Mouse (Mus musculus): ENCODE results near the gene Sag.

Gene Sag

GRCm38 (mm10) chr1:87866672-87867071 is 63.2 kb downstream of the Sag start:
- POLR2A ChIA-PET = interaction anchor here in 1 of 4 experiments (0.9 to 2.1 kb wide), 3 partner anchors 9 to 16 kb away, joined by 4 to 11 read pairs (median 6); no protein-coding TSS in a partner anchor
- CTCF ChIA-PET = no interaction called here

DNA sequence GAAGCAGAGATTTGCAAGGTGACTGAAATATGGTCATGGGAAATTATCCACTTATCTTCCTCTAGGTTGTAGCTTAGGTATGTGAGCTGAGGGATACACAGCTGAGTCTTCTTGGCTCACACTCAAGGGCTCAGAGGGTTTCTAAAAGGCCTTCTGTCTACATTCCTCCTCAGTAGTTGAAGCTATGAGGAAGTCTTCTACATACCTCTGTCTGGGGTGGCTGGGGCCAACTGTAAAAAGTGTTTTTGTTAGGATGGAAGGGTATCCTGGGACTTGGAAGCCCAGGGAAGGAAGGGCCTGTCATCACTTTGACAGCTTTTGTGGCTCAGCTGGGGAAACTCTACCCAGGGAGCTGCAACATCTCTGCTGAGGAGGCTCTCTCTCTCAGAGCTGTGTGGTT is 68.1 kb downstream of the Sag start:
- ChIA-PET CTCF (interaction anchor here in 1 of 4 experiments (1.1 kb wide), 1 partner anchor 1943 kb away, joined by 4 read pairs; no protein-coding TSS in a partner anchor), POLR2A (interaction anchor here in 3 of 4 experiments (0.5 to 2.1 kb wide), 4 partner anchors 10 to 1611 kb away, joined by 3 to 7 read pairs (median 3); partner anchors contain the start of gene Atg16l1 (in 1 of the 3))

GRCm38 (mm10) chr1:87873081-87873480 is 69.6 kb downstream of the Sag start:
- ChIA-PET POLR2A (no interaction called here), CTCF (no interaction called here)

- CTCF ChIA-PET = no interaction called here
- POLR2A ChIA-PET = no interaction called here
These were observed 72.6 kb downstream of the Sag start for GRCm38 (mm10) chr1:87876065-87876464.

- CTCF ChIA-PET = no interaction called here
- POLR2A ChIA-PET = no interaction called here
These were observed 74.2 kb downstream of the Sag start for GRCm38 (mm10) chr1:87877552-87878283.

- ChIA-PET POLR2A (interaction anchor here in 1 of 4 experiments (0.8 to 1.0 kb wide), 3 partner anchors 9 to 31 kb away, joined by 3 to 4 read pairs (median 3); no protein-coding TSS in a partner anchor), CTCF (interaction anchor here in 2 of 4 experiments (0.6 to 0.7 kb wide), 3 partner anchors 86 to 625 kb away, joined by 3 to 6 read pairs (median 4); no protein-coding TSS in a partner anchor)
These were observed 75.6 kb downstream of the Sag start for GRCm38 (mm10) chr1:87879034-87879433.

DNA sequence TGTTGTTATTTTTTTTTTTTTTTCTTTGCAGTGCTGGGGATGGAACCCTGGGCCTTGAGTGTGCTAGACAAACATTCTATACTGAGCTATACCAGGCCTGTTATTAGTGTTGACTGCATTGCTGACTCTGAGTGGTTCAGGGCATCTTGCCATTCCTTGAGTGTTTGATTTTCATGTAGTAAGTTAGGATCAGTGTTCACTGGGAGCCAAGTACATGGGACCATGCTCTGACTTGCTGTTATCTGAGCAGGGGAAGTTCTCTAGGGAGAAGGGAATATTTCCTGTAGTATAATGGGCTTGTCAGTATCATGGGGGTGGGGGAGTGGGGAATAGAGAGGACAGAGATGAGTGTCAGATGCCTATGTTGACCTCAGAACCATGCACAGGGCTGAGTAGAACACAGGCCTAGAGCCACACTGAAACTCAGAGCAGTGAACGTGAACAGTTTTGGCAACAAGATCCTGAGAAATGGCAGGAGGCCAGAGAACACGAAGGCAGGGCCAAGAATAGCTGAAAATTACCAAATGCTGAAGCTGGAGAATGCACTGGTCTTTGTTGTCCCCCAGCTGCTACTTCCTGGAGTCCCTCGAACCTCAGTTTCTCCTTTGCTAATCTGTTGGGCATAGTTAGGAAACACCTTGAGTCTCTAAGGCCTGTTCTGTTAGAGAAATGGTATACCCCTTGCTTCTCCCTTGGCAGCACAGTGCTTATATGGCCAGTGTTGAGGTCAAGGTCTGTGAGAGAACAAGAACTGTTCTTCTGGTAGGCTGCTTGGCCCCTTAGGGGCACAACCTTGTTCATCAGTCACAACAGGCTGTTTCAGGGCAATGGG is 76.2 kb downstream of the Sag start:
- CTCF ChIA-PET = interaction anchor here in 1 of 4 experiments (0.7 kb wide), 1 partner anchor 626 kb away, joined by 4 read pairs; no protein-coding TSS in a partner anchor
- POLR2A ChIA-PET = interaction anchor here in 1 of 4 experiments (0.8 to 1.0 kb wide), 2 partner anchors 11 to 14 kb away, joined by 3 to 4 read pairs; no protein-coding TSS in a partner anchor

GRCm38 (mm10) chr1:87880326-87880627 is 76.8 kb downstream of the Sag start:
- ChIA-PET POLR2A (interaction anchor here in 2 of 4 experiments (0.8 to 1.0 kb wide), 2 partner anchors 10 to 11 kb away, joined by 3 read pairs; no protein-coding TSS in a partner anchor), CTCF (no interaction called here)

- ChIA-PET POLR2A (interaction anchor here in 2 of 4 experiments (0.6 to 1.0 kb wide), 3 partner anchors 10 to 126 kb away, joined by 3 read pairs; no protein-coding TSS in a partner anchor), CTCF (no interaction called here)
These were observed 77.4 kb downstream of the Sag start for GRCm38 (mm10) chr1:87880856-87881255.

GRCm38 (mm10) chr1:87881726-87882125 is 78.2 kb downstream of the Sag start:
- POLR2A ChIA-PET = interaction anchor here in 2 of 4 experiments (1.2 to 1.7 kb wide), 2 partner anchors 10 to 16 kb away, joined by 3 to 6 read pairs; no protein-coding TSS in a partner anchor
- CTCF ChIA-PET = no interaction called here

DNA sequence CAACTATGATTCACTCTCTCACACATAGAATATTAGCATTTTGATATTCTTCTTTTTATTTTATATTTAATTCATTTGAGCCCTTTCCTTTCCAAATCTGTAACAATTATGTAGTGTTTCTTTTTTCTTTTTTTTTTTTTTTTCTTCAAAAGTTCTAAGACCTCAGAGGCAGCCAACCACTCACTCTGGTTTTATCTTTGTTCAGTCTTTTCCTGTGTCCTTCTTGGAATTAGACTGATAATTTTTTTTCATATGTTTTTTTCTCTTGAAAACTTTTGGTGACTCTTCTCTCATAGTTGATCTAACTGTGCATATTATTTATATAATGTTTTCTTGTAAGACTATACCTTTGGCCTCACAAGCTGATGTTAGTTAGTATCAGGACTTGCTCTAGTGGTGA is 79.1 kb downstream of the Sag start:
- ChIA-PET POLR2A (interaction anchor here in 3 of 4 experiments (0.6 to 1.7 kb wide), 3 partner anchors 11 to 54 kb away, joined by 3 to 7 read pairs (median 6); no protein-coding TSS in a partner anchor), CTCF (no interaction called here)

DNA sequence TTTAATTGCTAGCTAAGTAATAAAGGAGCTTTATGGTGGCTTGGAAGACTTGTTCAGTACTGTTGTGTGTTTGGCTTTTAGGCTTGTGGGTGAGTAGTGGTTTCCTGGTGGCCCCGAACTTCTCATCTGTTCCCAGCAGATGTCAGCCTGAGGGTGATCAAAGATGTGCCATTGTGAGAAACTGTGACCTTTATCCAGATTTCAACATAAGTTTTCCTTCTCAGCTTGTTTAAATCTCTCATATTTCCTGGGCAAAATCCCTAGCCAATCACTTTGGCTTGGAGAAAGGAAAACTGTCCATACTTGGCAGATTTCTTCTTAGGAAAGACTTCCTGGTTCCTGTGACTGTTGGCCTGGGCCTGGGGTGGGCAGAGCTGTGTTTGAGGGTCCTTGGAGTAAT is 87.5 kb downstream of the Sag start:
- ChIA-PET CTCF (no interaction called here), POLR2A (interaction anchor here in 2 of 4 experiments (0.8 to 1.3 kb wide), 2 partner anchors 10 to 17 kb away, joined by 3 read pairs; no protein-coding TSS in a partner anchor)

- ChIA-PET CTCF (no interaction called here), POLR2A (interaction anchor here in 1 of 4 experiments (0.8 kb wide), 1 partner anchor 17 kb away, joined by 3 read pairs; no protein-coding TSS in a partner anchor)
These were observed 88.2 kb downstream of the Sag start for GRCm38 (mm10) chr1:87891634-87892033.

GRCm38 (mm10) chr1:87892499-87892898 is 89.0 kb downstream of the Sag start:
- CTCF ChIA-PET = no interaction called here
- POLR2A ChIA-PET = interaction anchor here in 1 of 4 experiments (1.1 kb wide), 1 partner anchor 8 kb away, joined by 3 read pairs; no protein-coding TSS in a partner anchor

GRCm38 (mm10) chr1:87893414-87893813 is 89.9 kb downstream of the Sag start:
- POLR2A ChIA-PET = interaction anchor here in 1 of 4 experiments (0.9 to 1.6 kb wide), 3 partner anchors 8 to 49 kb away, joined by 3 to 4 read pairs (median 3); no protein-coding TSS in a partner anchor
- CTCF ChIA-PET = no interaction called here
